Mouse (Mus musculus) forebrain, embryonic 14.5 days (tissue): ENCODE measurements around the gene Hoxa11. TPM values are rescaled to one million over a fixed set of nuclear protein-coding genes. Genes with fewer than 3 reads are reported as not detected.

ENCODE experiments used
- ATAC-seq: fragments of 200-750 bp; cut with Nextera tagmentation; 2 replicates; pipeline ENCODE4 v1.8.0; 2017; ENCODE audit warnings: mild to moderate bottlenecking, moderate library complexity
- DNase-seq: peaks from one replicate; pipeline ENCODE4 v3.0.0-alpha.2; 2015; ENCODE audit warnings: low spot score
- H3K27ac ChIP-seq: fragments of 300-500 bp; sonication (generic); 2 replicates; pipeline ENCODE4 v1.5.1; 2014; ENCODE audit warnings: low read depth, mild to moderate bottlenecking, control low read depth, low read length, moderate library complexity
- H3K27me3 ChIP-seq: fragments of 300-500 bp; sonication (generic); replicated peaks from 2 replicates; pipeline ENCODE4 v1.6.1; 2014; ENCODE audit warnings: low read length, control low read depth, mixed read lengths; ENCODE audit not compliant: control insufficient read depth, insufficient read depth
- H3K36me3 ChIP-seq: fragments of 300-500 bp; sonication (generic); 2 replicates; pipeline ENCODE4 v1.6.1; 2014; ENCODE audit warnings: low read length, control low read depth; ENCODE audit not compliant: control insufficient read depth, insufficient read depth
- H3K4me1 ChIP-seq: fragments of 300-500 bp; sonication (generic); 2 replicates; pipeline ENCODE4 v1.6.1; 2014; ENCODE audit warnings: antibody characterized with exemption, low read length, control low read depth; ENCODE audit not compliant: control insufficient read depth, insufficient read depth
- H3K4me2 ChIP-seq: fragments of 300-500 bp; sonication (generic); 2 replicates; pipeline ENCODE4 v1.6.1; 2014; ENCODE audit warnings: mild to moderate bottlenecking, control low read depth, low read length
- H3K4me3 ChIP-seq: fragments of 300-500 bp; sonication (generic); 2 replicates; pipeline ENCODE4 v1.5.1; 2014; ENCODE audit warnings: low read depth, low read length, control low read depth
- H3K9ac ChIP-seq: fragments of 300-500 bp; sonication (generic); 2 replicates; pipeline ENCODE4 v1.6.1; 2014; ENCODE audit warnings: mild to moderate bottlenecking, low read length, control low read depth, moderate library complexity
- H3K9me3 ChIP-seq: fragments of 300-500 bp; sonication (generic); replicated peaks from 2 replicates; pipeline ENCODE4 v1.6.1; 2016; ENCODE audit warnings: low read length, control low read depth, mixed read lengths; ENCODE audit not compliant: control insufficient read depth
- WGBS: fragments of 180-500 bp; shearing (Covaris S2); extraction: QIAGEN DNeasy Blood & Tissue Kit; methylation state at CpG from one replicate; pipeline ENCODE4 v1.1.7; 2014; 5-methylcytosine and 5-hydroxymethylcytosine counted together
- polyA plus RNA-seq: library from polyadenylated mRNA; unstranded; fragments of >200 nt; fragmentation: Nextera tagmentation; extraction: Ambion mirVana; gene quantifications from 2 replicates; pipeline ENCODE4 v1.2.1, GENCODE M21; 2014

Gene Hoxa11
- polyA plus RNA-seq, 1 experiment from 2014 or later: not detected

GRCm38 (mm10) chr6:52206882-52207683 is 38.5 kb downstream of the Hoxa11 start:
- Histone ChIP-seq H3K4me2 (no peak overlapping the region), H3K27me3 (peaks cover 97% of the 10 kb centered on the region), H3K27ac (no peak overlapping the region), H3K4me1 (no peaks in the 10 kb centered on the region), H3K36me3 (no peaks in the 10 kb centered on the region), H3K4me3 (no peak overlapping the region), H3K9ac (no peak overlapping the region), H3K9me3 (no peaks in the 10 kb centered on the region)
- DNase-seq (no peak), ATAC-seq (no peak)
- WGBS: 1% methylated on average over 4 of the region's 4 CpGs

GRCm38 (mm10) chr6:52205638-52206621 is 39.7 kb downstream of the Hoxa11 start:
- DNase-seq (no peak), ATAC-seq (no peak)
- H3K36me3 ChIP-seq: no peaks in the 10 kb centered on the region
- no peaks in the 10 kb centered on the region for H3K9me3 ChIP-seq
- H3K27me3 ChIP-seq: peaks cover 97% of the 10 kb centered on the region
- under 1% methylated on average over 55 of the region's 55 CpGs for WGBS
- H3K4me1 ChIP-seq: no peaks in the 10 kb centered on the region
- no peak overlapping the region for H3K4me2 ChIP-seq
- H3K27ac ChIP-seq: no peak overlapping the region
- H3K4me3 ChIP-seq: no peak overlapping the region
- H3K9ac ChIP-seq: no peak overlapping the region

- Histone ChIP-seq H3K27me3 (peaks cover 98% of the 10 kb centered on the region), H3K9me3 (no peaks in the 10 kb centered on the region), H3K4me3 (no peak overlapping the region), H3K4me1 (no peaks in the 10 kb centered on the region), H3K4me2 (no peak overlapping the region), H3K36me3 (no peaks in the 10 kb centered on the region), H3K27ac (no peak overlapping the region), H3K9ac (no peak overlapping the region)
- ATAC-seq: no peak
- DNase-seq: no peak
- 4% methylated on average over 14 of the region's 14 CpGs for WGBS
These were observed 40.4 kb downstream of the Hoxa11 start for GRCm38 (mm10) chr6:52205221-52205620.

DNA sequence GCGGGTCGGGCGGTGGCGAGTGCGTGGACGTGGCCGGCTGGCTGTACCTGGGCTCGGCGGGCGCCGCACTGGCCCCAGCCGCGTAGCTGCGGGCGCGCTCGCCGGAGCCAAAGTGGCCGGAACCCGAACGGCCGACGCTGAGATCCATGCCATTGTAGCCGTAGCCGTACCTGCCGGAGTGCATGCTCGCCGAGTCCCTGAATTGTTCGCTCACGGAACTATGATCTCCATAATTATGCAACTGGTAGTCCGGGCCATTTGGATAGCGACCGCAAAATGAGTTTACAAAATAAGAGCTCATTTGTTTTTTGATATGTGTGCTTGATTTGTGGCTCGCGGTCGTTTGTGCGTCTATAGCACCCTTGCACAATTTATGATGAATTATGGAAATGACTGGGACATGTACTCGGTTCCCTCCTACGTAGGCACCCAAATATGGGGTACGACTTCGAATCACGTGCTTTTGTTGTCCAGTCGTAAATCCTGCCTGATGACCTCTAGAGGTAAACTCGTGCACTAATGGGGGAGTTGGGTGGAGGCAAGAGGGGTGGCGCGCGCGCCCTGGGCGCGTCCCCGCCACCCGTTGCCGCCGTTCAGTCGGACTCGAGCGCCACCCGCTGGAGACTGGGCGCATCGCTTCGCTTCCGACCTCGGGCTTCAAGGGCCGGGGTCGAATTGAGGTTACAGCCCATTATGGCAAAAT is 41.4 kb downstream of the Hoxa11 start, which contains the start of gene Hoxa5:
Gene Hoxa5, minus strand, starts transcription at position 538 of the 703 bp plus-strand sequence.
- DNase-seq: no peak
- Histone ChIP-seq H3K4me2 (peak within 1 kb of the TSS; percentile 20; the same call in 1 of the 2 replicates), H3K9me3 (no peaks in the 10 kb centered on the region), H3K27me3 (peaks cover 99% of the 10 kb centered on the region), H3K27ac (no peak within 1 kb of the TSS), H3K9ac (no peak within 1 kb of the TSS), H3K36me3 (no peaks in the 10 kb centered on the region), H3K4me3 (0 out of 2 replicates have a peak within 1 kb of the TSS, but pooled peaks have one; percentile 2), H3K4me1 (no peaks in the 10 kb centered on the region)
- no peak for ATAC-seq
- WGBS: under 1% methylated on average over 63 of the region's 65 CpGs

DNA sequence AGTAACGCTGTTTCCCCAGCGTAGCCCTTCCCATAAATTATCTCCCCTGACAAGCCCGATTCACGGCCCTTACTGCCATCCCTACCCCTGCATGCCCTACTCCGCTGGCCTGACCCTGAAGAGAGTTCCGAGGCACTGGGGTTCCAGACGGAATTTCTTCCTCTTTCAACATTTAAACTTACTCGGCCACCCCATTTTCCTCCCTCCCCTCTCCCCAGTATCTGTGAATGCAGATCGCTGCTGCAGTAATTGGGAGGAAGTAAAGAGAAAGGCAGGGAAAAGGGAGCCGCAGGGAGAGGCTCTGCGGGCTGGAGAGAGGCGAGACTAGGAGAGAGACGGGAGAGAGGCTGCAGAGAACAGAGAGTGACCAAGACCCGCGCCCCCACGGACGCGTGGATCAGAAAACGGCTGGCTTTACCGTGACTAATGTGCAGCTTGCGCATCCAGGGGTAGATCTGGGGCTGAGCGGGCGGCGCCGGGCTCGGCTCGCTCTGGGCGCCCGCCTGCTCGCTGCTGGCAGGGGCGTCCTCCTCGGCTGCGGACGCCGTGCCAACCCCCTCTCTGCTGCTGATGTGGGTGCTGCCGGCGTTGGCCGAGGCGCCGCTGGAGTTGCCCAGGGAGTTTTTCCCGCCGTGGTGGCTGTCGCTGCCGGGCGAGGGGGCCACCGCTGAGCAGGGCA is 42.1 kb downstream of the Hoxa11 start:
- Histone ChIP-seq H3K36me3 (no peaks in the 10 kb centered on the region), H3K27me3 (peaks cover 99% of the 10 kb centered on the region), H3K4me1 (no peaks in the 10 kb centered on the region), H3K27ac (no peak overlapping the region), H3K4me2 (0 out of 2 replicates have a peak overlapping the region, but pooled peaks have one; percentile 20), H3K9ac (no peak overlapping the region), H3K4me3 (no peak overlapping the region), H3K9me3 (no peaks in the 10 kb centered on the region)
- DNase-seq (no peak), ATAC-seq (no peak)
- WGBS: under 1% methylated on average over 40 of the region's 46 CpGs

- Histone ChIP-seq H3K4me2 (no peak overlapping the region), H3K4me3 (no peak overlapping the region), H3K4me1 (no peaks in the 10 kb centered on the region), H3K9me3 (no peaks in the 10 kb centered on the region), H3K27ac (no peak overlapping the region), H3K9ac (no peak overlapping the region), H3K27me3 (peaks cover 99% of the 10 kb centered on the region), H3K36me3 (no peaks in the 10 kb centered on the region)
- DNase-seq (no peak), ATAC-seq (no peak)
- under 1% methylated on average over 10 of the region's 10 CpGs for WGBS
These were observed 42.6 kb downstream of the Hoxa11 start for GRCm38 (mm10) chr6:52203121-52203370.

DNA sequence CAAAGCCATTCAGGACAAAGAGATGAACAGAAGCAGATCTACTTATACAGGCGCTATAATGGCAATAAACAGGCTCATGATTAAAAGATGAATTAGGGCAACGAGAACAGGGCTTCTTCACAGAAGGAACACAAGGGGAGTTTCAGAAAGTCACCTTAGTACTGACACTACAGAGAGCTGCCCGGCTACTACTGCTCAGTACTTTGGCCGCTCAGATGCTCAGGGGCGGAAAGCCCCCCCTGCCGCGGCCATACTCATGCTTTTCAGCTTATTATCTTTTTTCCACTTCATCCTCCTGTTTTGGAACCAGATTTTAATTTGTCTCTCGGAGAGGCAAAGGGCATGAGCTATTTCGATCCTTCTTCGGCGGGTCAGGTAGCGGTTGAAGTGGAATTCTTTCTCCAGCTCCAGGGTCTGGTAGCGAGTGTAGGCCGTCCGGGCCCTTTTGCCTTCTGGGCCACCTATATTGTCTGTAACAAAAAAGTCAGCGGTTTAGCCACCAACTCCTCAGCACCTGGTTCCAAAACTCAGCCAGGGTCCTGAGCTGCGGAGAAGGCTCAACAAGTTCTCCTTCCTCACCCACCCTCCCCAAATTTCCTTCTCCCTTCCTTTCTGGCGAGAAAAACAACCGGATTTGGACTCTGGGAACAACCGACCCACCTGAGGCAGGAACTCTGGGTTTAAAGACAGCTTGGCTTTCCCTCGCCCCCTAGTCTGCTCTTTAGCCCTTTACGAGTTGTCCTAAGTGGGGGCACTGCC is 43.1 kb downstream of the Hoxa11 start:
- H3K4me3 ChIP-seq: no peak overlapping the region
- H3K27ac ChIP-seq: no peak overlapping the region

DNA sequence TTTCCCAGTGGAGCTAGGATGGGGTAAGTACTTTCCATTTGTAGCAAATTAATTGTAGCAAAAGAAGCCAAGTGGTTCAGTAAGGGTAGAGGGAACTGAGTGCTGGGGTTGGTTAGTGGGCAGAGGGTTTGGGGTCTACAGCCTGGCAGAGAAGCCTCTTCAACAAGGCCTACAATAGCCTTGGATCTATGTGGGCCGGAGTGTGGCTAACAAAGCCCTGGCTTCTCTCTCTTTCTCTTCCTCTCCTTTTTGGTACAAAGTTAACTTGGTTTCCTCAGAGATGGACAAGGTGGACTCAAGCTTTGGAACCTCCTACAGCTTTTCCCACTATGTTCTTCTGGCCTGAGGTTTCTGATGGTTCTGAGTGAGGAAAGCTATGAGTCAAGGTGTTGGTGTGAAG is 44.3 kb downstream of the Hoxa11 start:
- Histone ChIP-seq H3K27ac (no peak overlapping the region), H3K4me1 (no peaks in the 10 kb centered on the region), H3K9ac (no peak overlapping the region), H3K4me3 (no peak overlapping the region), H3K36me3 (no peaks in the 10 kb centered on the region), H3K9me3 (no peaks in the 10 kb centered on the region), H3K4me2 (no peak overlapping the region), H3K27me3 (peaks cover 99% of the 10 kb centered on the region)
- 14% methylated on average over 1 of the region's 1 CpGs for WGBS
- no peak for ATAC-seq
- no peak for DNase-seq

More for the DNA sequence above, 43.1 kb downstream of the Hoxa11 start:
- WGBS: 2% methylated on average over 22 of the region's 22 CpGs
- H3K9me3 ChIP-seq: no peaks in the 10 kb centered on the region
- DNase-seq (no peak), ATAC-seq (no peak)
- H3K9ac ChIP-seq: no peak overlapping the region
- peaks cover 99% of the 10 kb centered on the region for H3K27me3 ChIP-seq
- H3K4me2 ChIP-seq: no peak overlapping the region
- no peaks in the 10 kb centered on the region for H3K36me3 ChIP-seq
- no peaks in the 10 kb centered on the region for H3K4me1 ChIP-seq
